Mouse (Mus musculus): ENCODE measurements around the gene Gfy.
"Not testable (repeated sequence)": the region's sequence is repeated elsewhere in the genome, so short reads cannot be mapped to it uniquely, and the experiment has no call there.

Gene Gfy

DNA sequence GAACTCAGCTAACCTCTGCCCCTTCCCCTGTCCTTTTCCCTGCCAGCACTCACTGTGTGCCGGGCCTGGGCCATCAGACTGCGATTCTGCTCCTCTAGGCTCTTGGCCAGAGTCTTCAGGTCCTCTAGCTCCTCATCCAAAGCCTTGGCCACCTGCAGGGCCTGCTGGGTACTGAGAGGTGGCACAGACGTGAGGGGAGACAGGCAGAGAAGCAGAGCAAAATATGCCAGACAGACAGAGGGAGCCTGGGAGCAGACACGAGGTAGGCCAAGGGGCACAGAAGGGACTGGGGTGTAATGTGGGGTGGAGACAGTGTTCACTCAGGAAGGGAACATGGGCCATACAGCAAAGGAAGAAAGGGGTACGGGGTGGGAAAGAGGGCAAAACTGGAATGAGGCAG is 14.0 kb upstream of the Gfy start:
- DNase-seq, result peak; percentile 63

GRCm38 (mm10) chr7:45192585-45193310 is 13.4 kb upstream of the Gfy start:
- peak; percentile 37 for DNase-seq

DNA sequence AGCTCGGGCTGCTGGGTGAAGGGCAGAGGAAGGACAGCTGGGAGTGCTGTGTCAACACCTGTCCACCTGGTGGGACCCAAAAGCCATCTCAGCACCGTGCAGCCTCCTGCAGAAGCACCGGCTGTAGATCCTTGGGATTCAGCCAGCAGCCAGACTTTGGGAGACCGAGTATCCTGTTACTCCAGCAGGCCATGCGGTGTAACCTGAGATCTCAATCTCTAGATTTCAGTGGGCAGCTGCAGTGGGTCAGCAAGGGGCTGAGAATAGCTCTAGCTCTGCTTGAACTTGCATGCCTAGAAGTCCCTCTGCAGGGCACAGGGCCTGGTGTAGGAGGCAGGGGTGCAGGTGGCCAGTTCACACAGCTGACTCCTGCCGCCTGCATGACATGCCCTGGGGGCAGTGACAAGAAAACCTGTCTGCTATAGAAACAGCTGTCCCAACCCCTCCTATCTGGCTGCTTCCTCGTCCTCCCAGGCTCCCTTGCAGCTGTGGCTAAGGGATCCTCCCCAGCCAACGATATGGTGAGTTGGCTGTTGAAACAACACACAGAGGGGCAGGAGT is 12.5 kb upstream of the Gfy start:
- DNase-seq, result peak; percentile 82

GRCm38 (mm10) chr7:45191161-45191560 is 11.8 kb upstream of the Gfy start:
- DNase-seq, result no peak

DNA sequence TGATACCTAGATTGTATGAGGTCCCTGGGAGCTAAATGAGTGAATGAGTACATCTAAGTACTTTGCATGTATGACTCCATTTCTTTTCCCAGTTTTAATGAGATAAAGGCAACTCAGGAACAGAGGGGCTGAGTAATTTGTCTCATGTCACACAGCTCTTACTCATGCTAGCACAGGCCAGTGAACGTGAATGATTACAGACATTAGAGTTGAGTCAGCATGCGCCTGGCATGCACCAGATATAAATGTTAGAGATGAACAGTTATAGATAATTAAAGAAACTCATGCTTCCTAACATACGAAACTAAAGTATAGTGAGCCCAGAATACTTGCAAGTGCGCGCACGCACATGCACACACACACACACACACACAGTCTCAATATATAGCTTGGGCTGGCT is 10.8 kb upstream of the Gfy start:
- no peak for DNase-seq

GRCm38 (mm10) chr7:45189600-45189999 is 10.2 kb upstream of the Gfy start:
- DNase-seq, result no peak

GRCm38 (mm10) chr7:45185921-45186320 is 6.6 kb upstream of the Gfy start:
- no peak for DNase-seq

DNA sequence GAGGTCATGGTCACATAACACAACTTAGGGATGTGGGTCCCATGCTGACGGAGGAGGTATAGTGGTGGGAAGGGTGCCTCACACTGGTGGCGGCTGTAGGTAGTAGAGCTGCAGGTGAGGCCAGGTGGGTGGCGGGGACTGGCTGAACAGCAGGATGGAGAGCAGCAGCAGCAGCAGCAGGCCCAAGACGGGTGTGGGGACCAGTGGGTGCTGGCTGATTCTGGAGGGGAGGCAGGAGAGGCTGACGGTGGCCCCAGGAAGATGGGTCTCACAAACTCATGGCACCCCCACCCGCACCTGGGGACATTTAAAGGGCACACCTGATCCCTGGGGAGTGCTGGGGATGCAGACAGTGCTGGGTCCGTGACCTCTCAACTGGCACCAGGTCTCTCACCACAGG is 4.3 kb upstream of the Gfy start:
- no peak for DNase-seq

- no peak for DNase-seq
Measured at GRCm38 (mm10) chr7:45182606-45183005, 3.2 kb upstream of the Gfy start.

DNA sequence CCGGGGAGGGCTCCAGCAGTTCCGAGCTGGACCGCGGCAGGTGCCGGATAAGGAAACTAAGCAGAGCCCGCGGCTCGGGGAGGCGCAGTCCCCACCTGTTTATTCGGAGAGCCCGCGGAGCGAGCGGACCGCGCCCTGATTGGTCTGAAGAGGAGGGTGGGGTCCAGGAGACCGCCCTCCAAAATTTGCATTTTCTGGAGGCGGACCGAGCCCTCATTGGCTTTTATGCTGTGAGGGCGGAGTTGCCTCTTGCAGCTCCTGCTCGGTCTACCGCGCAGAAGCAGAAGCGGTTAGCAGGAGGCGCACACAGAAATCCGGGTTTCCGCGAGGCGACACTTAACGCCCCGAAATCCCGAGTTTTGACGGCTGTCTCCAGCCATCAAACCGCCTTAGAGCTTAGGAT is 2.8 kb upstream of the Gfy start:
- DNase-seq, result peak; percentile 85

DNA sequence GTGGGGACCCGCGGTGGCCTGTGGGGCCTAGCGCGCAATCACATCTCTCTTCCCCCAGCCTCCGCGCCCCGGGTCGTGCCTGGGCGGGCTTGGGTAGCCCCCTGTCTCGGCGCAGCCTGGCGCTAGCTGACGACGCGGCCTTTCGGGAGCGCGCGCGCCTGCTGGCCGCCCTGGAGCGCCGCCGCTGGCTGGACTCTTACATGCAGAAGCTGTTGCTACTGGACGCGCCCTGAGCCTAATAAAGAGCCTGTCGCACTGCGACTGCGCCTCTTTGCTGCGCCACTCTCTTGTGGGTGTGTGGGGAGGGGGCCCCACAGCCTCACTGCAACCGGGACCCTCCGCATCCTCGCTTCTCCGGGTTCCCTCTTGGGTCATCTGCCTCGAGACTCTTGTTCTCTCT is 2.2 kb upstream of the Gfy start:
- no peak for DNase-seq

DNA sequence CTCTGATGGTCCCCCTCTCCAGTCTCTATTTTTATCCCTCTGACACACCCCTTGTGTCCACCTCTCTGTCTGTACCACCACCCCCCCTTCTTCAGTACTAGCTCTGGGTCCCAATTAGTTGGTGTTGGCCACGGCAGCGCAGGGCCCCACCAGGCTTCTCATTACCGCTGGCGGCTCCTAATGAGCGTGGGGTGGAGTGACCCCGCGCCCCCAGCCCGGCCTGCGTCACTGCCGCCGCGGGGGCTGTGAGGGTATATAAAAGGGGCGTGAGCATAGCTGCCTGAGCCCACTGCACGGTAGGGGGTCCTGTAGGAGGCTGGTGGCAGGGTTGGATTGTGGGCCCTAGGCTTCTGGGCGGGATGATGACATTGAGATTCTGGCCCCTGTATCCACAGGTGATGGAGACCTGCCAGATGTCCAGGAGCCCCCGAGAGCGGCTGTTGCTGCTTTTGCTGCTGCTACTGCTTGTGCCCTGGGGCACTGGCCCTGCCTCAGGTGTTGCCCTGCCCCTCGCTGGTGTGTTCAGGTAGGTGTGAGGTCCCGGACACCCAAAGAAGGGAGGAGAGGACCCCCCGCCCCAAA is 1.6 kb upstream of the Gfy start, which contains the start of gene Pth2:
Gene Pth2, plus strand, starts transcription at position 100 of the 582 bp plus-strand sequence.
- DNase-seq, result no peak

DNA sequence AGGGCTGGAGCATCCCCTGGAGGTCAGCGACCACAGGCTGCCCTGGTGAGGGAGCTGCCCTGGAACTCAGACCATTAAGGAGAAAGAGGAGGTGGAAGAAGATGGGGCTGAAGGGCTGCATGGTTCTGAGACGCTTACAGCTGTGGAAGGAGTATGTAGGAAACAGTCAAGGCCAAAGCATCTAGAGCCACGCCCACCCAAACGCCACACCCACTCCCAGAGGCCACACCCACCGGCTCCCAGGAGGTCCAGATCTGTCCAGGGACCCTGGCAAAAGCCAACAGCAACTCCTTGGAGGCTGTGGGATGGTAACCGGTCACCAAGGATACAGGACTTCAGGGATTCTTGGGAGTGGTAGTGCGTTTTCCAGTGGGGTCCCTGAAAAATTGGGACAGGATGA is 819 bp downstream of the Gfy start:
- no peak for DNase-seq

- DNase-seq, result no peak
Measured at GRCm38 (mm10) chr7:45176356-45176755, 3.0 kb downstream of the Gfy start.

- no peak for DNase-seq
Measured at GRCm38 (mm10) chr7:45175929-45176328, 3.4 kb downstream of the Gfy start.

DNA sequence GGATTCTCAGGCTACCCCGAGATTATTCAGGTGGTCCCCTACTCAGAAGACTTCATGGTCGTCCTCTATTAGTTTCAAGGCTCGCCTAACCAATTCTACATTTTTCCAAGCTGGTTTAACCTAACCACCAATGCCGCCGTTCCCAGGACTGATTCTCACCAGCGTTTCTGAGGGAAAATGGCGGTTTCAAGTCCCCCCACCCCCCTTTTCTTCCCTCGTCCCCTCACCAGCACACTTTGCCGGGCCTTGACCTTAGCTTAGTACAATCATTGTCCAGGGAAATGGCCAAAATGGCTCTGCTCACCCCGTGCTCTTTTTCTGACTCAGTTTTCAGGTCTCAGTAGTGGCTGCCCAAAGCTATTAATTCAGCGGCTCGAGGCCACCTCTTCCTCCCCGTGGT is 4.0 kb downstream of the Gfy start:
- no peak for DNase-seq

DNA sequence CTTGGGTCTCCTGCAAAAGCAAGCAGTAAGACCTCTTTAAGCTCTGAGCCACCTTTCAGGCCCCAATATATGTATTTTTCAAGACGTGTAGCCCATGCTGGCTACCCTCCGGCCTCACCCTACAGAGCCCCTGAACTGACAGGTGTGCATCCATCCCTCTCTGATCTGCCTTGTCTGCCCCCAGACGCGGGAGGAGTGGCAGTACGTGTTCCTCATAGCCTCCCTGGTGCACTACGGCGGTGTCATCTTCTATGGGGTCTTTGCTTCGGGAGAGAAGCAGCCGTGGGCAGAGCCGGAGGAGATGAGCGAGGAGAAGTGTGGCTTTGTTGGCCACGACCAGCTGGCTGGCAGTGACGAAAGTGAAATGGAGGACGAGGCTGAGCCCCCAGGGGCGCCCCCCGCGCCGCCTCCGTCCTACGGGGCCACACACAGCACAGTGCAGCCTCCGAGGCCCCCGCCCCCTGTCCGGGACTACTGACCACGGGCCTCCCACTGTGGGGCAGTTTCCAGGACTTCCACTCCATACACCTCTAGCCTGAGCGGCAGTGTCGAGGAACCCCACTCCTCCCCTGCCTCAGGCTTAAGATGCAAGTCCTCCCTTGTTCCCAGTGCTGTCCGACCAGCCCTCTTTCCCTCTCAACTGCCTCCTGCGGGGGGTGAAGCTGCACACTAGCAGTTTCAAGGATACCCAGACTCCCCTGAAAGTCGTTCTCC is 4.6 kb downstream of the Gfy start:
- DNase-seq, result no peak

- not testable (repeated sequence) for DNase-seq
Measured at GRCm38 (mm10) chr7:45173772-45174171, 5.6 kb downstream of the Gfy start.

DNA sequence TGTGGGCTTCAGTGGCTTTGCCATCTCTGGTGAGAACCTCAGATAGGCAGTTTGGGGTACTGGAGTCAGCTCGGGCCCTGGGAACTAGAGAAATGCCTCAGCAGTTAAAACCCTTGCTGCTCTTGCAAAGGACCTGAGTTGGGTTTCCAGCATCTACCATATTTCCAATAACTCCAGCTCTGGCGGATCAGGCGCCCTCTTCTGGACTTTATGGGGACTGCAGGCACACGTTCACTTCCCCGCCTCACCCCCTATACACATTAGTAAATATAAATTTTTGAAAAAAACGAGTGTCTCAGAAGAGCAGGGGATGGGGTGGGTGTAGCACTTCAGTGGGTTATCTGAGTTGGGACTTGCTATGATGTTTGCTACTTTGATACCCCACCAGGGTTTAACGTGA is 6.4 kb downstream of the Gfy start:
- DNase-seq, result no peak

- peak; percentile 64 for DNase-seq
Measured at GRCm38 (mm10) chr7:45169495-45169894, 9.9 kb downstream of the Gfy start.

DNA sequence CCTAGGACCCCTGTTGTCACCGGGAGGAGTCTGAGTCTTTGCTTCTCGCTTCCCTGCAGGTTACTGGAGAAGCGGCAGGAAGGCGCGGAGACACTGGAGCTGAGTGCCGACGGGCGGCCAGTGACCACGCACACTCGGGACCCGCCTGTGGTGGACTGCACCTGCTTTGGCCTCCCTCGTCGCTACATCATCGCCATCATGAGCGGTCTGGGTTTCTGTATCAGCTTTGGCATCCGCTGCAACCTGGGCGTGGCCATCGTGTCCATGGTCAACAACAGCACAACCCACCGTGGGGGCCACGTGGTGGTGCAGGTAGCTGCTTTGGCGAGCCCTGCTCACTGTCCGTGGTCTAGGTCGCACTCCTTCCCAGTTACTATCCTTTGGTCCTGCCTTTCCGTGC is 10.7 kb downstream of the Gfy start:
- DNase-seq, result peak; percentile 65

- DNase-seq, result peak; percentile 80
Measured at GRCm38 (mm10) chr7:45167761-45168445, 11.5 kb downstream of the Gfy start.

- DNase-seq, result peak; percentile 66
Measured at GRCm38 (mm10) chr7:45166950-45167401, 12.4 kb downstream of the Gfy start.

Data from cerebellum, adult 8-10 months (tissue).